Mouse (Mus musculus) spleen, postnatal 14 days (tissue): ENCODE data around the gene Ets1.

Experiments
- DNase-seq, 2 experiments: peaks; one replicate each; pipeline ENCODE4 v3.0.0; 2021 to 2022; ENCODE audit warnings: low spot score in 2 of 2

Ets1 gene

GRCm38 (mm10) chr9:32760649-32761157 is 124.7 kb downstream of the Ets1 start:
- no peak for DNase-seq

GRCm38 (mm10) chr9:32761326-32761725 is 125.3 kb downstream of the Ets1 start:
- no peak for DNase-seq

- no peak for DNase-seq
Observed at GRCm38 (mm10) chr9:32764374-32764773, 128.4 kb downstream of the Ets1 start.

- no peak for DNase-seq
Observed at GRCm38 (mm10) chr9:32765123-32765522, 129.1 kb downstream of the Ets1 start.

GRCm38 (mm10) chr9:32778866-32779265 is 142.8 kb downstream of the Ets1 start:
- no peak for DNase-seq

- DNase-seq, result no peak
Observed at GRCm38 (mm10) chr9:32782391-32783092, 146.5 kb downstream of the Ets1 start.

- DNase-seq, result no peak
Observed at GRCm38 (mm10) chr9:32787091-32787490, 151.1 kb downstream of the Ets1 start.

GRCm38 (mm10) chr9:32787615-32788014 is 151.6 kb downstream of the Ets1 start:
- no peak for DNase-seq

GRCm38 (mm10) chr9:32789306-32789705 is 153.3 kb downstream of the Ets1 start:
- DNase-seq, result no peak

- DNase-seq, result no peak
Observed at GRCm38 (mm10) chr9:32791699-32792098, 155.7 kb downstream of the Ets1 start.

- no peak for DNase-seq
Observed at GRCm38 (mm10) chr9:32798171-32798570, 162.2 kb downstream of the Ets1 start.

GRCm38 (mm10) chr9:32806106-32806505 is 170.1 kb downstream of the Ets1 start:
- DNase-seq, result no peak
